Mouse (Mus musculus) heart, embryonic 14.5 days (tissue): ENCODE measurements at regions not wholly inside any gene's neighbourhood (a gene's known extent, or its start where the extent isn't known, plus 50 kb on each side); places are given as distances from the start of the nearest gene placed in this dataset.

Experiments
- ATAC-seq: fragments of 200-750 bp; cut with Nextera tagmentation; 2 replicates; pipeline ENCODE4 v1.8.0; 2017; ENCODE audit warnings: low read depth, moderate TSS enrichment; ENCODE audit not compliant: insufficient number of reproducible peaks, insufficient read depth, low FRiP score
- H3K27ac ChIP-seq, 2 experiments: fragments of 200-500 bp in 1 of 2; fragments of 300-500 bp in 1 of 2; sonication (generic) in 1 of 2; replicated peaks in 1 of 2; 2 replicates each; pipeline ENCODE4 v1.5.1; 2012 to 2014; ENCODE audit warnings: low read depth in 2 of 2, low read length in 2 of 2, control low read depth in 1 of 2, mild to moderate bottlenecking in 1 of 2, mixed read lengths in 1 of 2; ENCODE audit not compliant: control insufficient read depth in 1 of 2, insufficient read depth in 1 of 2
- H3K27me3 ChIP-seq: fragments of 300-500 bp; sonication (generic); 2 replicates; pipeline ENCODE4 v1.6.1; 2014; ENCODE audit warnings: mild to moderate bottlenecking, low read length, control low read depth; ENCODE audit not compliant: control insufficient read depth, insufficient read depth
- H3K36me3 ChIP-seq: fragments of 300-500 bp; sonication (generic); 2 replicates; pipeline ENCODE4 v1.6.1; 2014; ENCODE audit warnings: mild to moderate bottlenecking, control low read depth, low read length, mixed read lengths; ENCODE audit not compliant: control insufficient read depth, insufficient read depth
- H3K4me1 ChIP-seq, 2 experiments: fragments of 200-500 bp in 1 of 2; fragments of 300-500 bp in 1 of 2; sonication (generic) in 1 of 2; 2 replicates each; pipeline ENCODE4 v1.6.1; 2012 to 2014; ENCODE audit warnings: low read length in 2 of 2, control low read depth in 1 of 2, mixed read lengths in 1 of 2; ENCODE audit not compliant: control insufficient read depth in 2 of 2, insufficient read depth in 2 of 2
- H3K4me2 ChIP-seq: fragments of 300-500 bp; sonication (generic); 2 replicates; pipeline ENCODE4 v1.6.1; 2014; ENCODE audit warnings: mild to moderate bottlenecking, low read length
- H3K4me3 ChIP-seq, 2 experiments: fragments of 200-500 bp in 1 of 2; fragments of 300-500 bp in 1 of 2; sonication (generic) in 1 of 2; 2 replicates each; pipeline ENCODE4 v1.5.1; 2012 to 2014; ENCODE audit warnings: low read length in 2 of 2, mild to moderate bottlenecking in 2 of 2, control low read depth in 1 of 2, low read depth in 1 of 2, moderate library complexity in 1 of 2; ENCODE audit not compliant: control insufficient read depth in 1 of 2, insufficient read depth in 1 of 2
- H3K9ac ChIP-seq: fragments of 300-500 bp; sonication (generic); 2 replicates; pipeline ENCODE4 v1.6.1; 2014; ENCODE audit warnings: mild to moderate bottlenecking, low read length
- H3K9me3 ChIP-seq: fragments of 300-500 bp; sonication (generic); 2 replicates; pipeline ENCODE4 v1.6.1; 2016; ENCODE audit warnings: low read length, control low read depth; ENCODE audit not compliant: control insufficient read depth
- WGBS: fragments of 180-500 bp; shearing (Covaris S2); extraction: QIAGEN DNeasy Blood & Tissue Kit; methylation state at CpG from one replicate; pipeline ENCODE4 v1.1.7; 2014; 5-methylcytosine and 5-hydroxymethylcytosine counted together

DNA sequence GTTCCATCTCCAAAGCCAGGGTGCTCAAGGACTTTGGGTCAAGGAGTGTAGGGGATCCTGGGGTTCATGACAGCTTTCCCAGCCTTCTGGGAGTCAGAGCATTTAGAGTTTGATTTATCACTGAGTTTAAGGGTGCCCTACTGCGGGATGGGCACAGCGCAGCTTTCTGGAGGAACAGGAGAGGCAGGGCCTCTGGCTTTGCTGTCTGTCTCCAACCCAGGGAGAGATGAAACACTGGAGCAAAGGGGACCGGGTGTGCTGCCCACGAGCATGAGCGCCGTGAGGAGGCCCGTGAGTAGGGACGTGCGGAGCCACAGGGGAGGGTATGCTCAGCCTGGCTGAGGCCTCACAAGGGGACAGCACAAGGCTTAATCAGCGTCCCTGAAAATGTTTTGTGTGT is 89.1 kb upstream of the Tmem189 start:
- no peak overlapping the region for H3K4me3 ChIP-seq
- H3K4me2 ChIP-seq: peak overlapping the region; percentile 95; the same call in 1 of the 2 replicates
- H3K9ac ChIP-seq: peak overlapping the region; percentile 86; the same call in 1 of the 2 replicates
- H3K4me1 ChIP-seq: peaks cover 35 to 43% of the 10 kb centered on the region in 2 experiments
- no peak for ATAC-seq
- H3K36me3 ChIP-seq: no peaks in the 10 kb centered on the region
- no peak overlapping the region; a peak in 1 of 4 replicates for H3K27ac ChIP-seq
- WGBS: 66% methylated on average over 10 of the region's 10 CpGs
- no peaks in the 10 kb centered on the region for H3K27me3 ChIP-seq
- no peaks in the 10 kb centered on the region for H3K9me3 ChIP-seq

DNA sequence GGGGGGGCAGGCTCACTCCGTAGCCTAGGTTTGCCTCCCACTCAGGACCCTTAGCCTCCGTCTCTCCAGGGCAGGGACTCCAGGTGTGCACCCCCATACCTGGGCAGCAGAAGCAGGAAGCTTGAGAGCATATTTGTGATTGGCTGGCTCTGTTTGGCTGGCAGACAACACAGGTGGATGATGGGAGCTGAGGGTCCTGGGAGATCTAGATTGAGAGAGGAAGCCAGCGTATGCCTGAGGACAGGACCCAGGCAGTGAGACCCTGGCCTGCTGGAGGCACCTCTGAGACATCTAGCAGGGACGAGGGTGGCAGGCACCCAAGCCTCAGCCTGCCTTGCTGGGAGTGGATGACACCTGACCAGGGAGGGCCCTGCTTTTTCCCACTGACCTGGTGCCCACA is 88.6 kb upstream of the Tmem189 start:
- Histone ChIP-seq H3K36me3 (no peaks in the 10 kb centered on the region), H3K4me2 (peak overlapping the region; percentile 95), H3K27ac (peak overlapping the region; percentile 84 to 94), H3K4me3 (peak overlapping the region; percentile 50 to 57), H3K4me1 (peaks cover 35 to 43% of the 10 kb centered on the region in 2 experiments), H3K9ac (peak overlapping the region; percentile 86; the same call in 1 of the 2 replicates), H3K9me3 (no peaks in the 10 kb centered on the region), H3K27me3 (no peaks in the 10 kb centered on the region)
- ATAC-seq: no peak
- 54% methylated on average over 4 of the region's 4 CpGs for WGBS

DNA sequence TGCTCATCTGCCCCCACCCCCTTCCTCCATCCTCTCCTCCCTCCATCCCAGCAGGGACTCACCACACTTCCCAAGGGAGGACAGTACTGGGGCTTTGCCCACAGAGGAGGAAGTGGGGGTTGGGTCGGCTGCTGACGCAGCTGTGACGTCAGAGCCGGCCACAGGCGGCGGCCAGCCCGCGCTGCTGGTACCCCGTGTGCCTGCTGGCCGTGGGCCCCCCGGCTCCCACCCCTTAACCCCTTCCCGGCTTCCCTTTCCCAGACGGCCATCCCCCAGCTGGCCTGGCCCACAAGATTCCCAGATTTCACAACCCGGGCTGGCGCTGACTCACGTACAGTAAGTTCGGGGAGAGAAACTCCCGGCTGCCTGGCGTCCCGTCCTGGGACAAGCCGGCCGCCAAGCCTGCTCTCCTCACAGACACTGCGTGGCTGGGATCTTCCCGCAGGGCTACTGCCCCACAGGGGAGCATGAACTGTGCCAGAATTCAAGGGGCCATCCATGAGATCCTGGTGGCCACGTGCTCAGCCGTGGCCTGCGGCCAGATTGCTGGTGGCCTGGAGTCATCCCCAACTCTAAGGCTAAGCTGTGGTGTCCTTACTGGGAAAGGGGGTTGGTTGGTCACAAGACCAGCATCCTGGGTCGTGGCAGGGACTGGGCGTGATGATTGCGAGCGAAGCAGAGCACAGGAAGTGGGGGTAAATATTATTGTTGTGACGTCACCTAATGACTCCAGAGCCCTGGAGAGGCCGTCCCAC is 87.9 kb upstream of the Tmem189 start:
- ATAC-seq: peak; percentile 55
- no peaks in the 10 kb centered on the region for H3K36me3 ChIP-seq
- H3K4me1 ChIP-seq: peaks cover 35 to 37% of the 10 kb centered on the region in 2 experiments

DNA sequence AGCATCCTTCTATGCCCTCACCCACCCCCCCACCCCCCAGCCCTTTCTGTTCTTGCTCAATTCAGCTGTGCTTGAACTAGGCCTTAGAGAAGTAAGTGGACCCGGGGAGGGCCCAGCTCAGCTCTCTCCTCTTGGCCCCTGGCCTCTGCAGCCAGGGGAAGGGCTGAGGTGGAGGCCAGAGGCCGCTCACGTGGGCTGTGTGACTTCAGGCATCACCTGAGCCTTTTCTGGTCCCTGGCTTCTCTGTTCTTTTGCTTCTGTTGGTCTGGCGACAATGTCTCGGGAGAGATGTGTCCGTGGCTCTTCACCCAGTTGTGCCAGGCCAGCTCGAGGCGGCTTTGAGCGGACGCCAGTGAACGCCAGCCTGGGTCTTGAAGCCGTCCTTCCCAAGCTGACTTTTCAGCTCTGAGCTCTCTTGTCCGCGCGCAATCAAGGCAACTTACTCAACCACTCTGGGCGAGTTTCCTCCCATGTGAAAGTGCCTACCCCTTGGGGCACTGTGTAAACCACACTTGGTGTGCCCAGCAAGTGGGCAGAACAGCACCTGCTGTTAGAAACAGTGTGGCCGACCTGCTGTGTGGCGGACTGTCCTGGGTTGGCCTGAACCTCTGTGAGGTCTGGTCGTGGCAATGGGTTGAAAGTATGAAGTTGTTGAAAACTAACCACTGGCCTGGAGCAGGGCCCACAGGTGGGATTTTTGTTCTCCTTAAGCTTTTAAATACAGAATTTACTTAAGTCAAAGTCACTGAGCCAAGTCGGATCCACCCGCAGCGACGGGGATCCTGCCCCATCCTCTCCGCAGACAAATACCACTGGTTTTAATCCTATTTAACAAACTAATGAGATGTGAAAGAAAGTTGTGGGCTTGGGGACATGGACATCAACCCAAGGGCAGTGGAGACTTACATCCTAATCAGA is 86.9 kb upstream of the Tmem189 start:
- no peak overlapping the region; the same call in 1 of the 2 replicates for H3K9ac ChIP-seq
- WGBS: 83% methylated on average over 24 of the region's 24 CpGs
- no peaks in the 10 kb centered on the region for H3K36me3 ChIP-seq
- no peaks in the 10 kb centered on the region for H3K27me3 ChIP-seq
- H3K4me2 ChIP-seq: peak overlapping the region; percentile 95
- H3K4me1 ChIP-seq: peaks cover 25 to 27% of the 10 kb centered on the region in 2 experiments
- H3K4me3 ChIP-seq: no peak overlapping the region
- 0 out of 4 replicates have a peak overlapping the region, but pooled peaks of 1 of the 2 experiments have one; percentile 84 for H3K27ac ChIP-seq
- H3K9me3 ChIP-seq: no peaks in the 10 kb centered on the region
- no peak for ATAC-seq

More for the DNA sequence above, 87.9 kb upstream of the Tmem189 start:
- Histone ChIP-seq H3K4me3 (peak overlapping the region; percentile 50 to 57), H3K9ac (peak overlapping the region; percentile 86), H3K27me3 (no peaks in the 10 kb centered on the region), H3K4me2 (peak overlapping the region; percentile 95), H3K9me3 (no peaks in the 10 kb centered on the region), H3K27ac (peak overlapping the region; percentile 84 to 94)
- whole genome bisulfite sequencing: under 1% methylated on average over 33 of the region's 33 CpGs

DNA sequence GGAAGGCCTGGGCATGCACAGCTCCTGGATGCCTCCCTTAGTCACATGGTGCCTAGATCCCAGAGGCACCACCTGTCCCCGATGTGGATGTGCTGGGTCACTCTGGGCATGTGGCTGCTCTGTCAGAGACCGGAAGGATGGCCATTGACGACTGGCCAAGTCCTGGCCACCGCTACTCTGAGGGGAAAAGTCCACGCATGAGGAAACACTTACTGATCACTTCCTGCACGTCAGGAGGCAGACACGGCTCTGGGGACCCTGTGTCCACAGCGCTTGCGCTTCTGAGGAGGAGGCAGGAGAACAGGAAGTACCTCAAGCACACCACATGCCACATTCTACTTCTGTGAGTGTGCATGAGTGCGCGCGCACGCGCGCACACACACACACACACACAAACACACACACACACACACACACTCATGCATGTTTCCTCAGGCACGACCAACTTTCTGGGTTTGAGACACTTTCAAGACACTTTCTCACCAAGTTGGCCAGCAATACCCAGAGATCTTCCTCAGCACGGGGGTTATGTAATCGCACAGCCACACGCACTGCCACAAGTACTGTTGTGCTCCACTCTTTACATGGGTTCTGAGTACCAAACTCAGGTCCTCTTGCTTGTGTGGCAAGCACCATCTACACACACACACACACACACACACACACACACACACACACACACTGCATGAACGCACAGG is 85.7 kb upstream of the Tmem189 start:
- Histone ChIP-seq H3K4me3 (no peak overlapping the region), H3K9ac (no peak overlapping the region), H3K4me1 (peaks cover 20 to 21% of the 10 kb centered on the region in 2 experiments), H3K9me3 (no peaks in the 10 kb centered on the region), H3K27me3 (no peaks in the 10 kb centered on the region), H3K36me3 (no peaks in the 10 kb centered on the region), H3K27ac (no peak overlapping the region; a peak in 1 of 4 replicates), H3K4me2 (no peak overlapping the region)
- 72% methylated on average over 20 of the region's 20 CpGs for WGBS
- 0 out of 2 replicates have a peak, but pooled peaks have one; percentile 10 for ATAC-seq

DNA sequence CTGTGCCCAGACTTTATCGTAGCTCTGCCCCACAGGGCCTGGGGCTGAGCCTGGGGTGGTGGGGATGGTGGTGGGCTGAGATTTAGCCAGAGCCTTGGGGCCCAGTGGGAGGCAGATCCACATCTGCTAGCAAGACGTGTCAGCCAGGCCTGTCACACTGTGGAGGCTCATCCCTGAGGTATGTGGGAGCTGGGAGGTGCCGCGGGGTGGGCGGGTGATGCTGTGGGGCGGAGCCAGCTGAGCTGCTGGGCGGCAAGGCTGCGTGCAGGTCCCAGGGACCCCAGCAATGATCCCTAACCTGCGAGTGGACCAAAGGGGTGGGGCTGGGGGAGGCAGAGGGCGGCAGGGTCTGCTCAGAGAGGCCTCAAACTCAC is 85.2 kb upstream of the Tmem189 start:
- Histone ChIP-seq H3K9me3 (no peaks in the 10 kb centered on the region), H3K36me3 (no peaks in the 10 kb centered on the region), H3K9ac (no peak overlapping the region), H3K4me3 (no peak overlapping the region), H3K4me1 (peaks cover 20 to 21% of the 10 kb centered on the region in 2 experiments), H3K27me3 (no peaks in the 10 kb centered on the region), H3K4me2 (no peak overlapping the region), H3K27ac (no peak overlapping the region)
- WGBS: 24% methylated on average over 10 of the region's 10 CpGs
- ATAC-seq: no peak

DNA sequence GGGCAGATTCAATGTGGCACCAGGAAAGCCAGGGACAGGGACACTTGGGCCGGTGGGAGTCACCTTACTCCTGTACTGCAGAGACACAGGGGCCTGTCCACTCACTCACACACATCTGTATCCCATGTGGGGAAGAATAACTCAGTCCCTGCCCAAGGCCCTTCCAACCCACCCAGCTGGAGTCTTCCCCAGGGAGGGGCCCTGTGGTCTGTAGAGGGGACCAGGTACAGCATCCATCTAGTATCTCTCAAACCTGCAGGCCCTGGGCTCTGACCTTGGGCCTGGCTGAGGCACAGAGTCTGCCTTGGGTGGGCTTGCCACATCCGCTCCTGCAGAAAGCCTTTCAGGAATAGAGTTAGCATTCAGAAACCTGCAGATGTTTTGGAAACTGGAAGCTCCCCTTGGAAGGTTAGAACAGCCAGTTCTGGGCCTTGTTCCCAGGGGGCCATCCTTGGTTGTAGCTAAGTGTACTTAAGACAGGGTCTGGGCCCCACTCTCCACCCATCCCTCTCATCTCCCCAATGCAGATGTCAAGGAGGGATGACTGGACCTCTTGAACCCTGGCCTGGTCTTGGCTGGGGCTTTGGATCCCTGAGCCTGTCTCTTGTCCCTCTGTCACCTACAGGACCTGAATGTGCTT is 84.7 kb upstream of the Tmem189 start:
- H3K9me3 ChIP-seq: no peaks in the 10 kb centered on the region
- no peaks in the 10 kb centered on the region for H3K36me3 ChIP-seq
- peaks cover 20 to 21% of the 10 kb centered on the region in 2 experiments for H3K4me1 ChIP-seq
- 85% methylated on average over 2 of the region's 2 CpGs for WGBS
- ATAC-seq: no peak
- H3K27ac ChIP-seq: no peak overlapping the region
- no peak overlapping the region for H3K9ac ChIP-seq
- H3K27me3 ChIP-seq: no peaks in the 10 kb centered on the region
- H3K4me2 ChIP-seq: no peak overlapping the region
- no peak overlapping the region for H3K4me3 ChIP-seq
